Mouse (Mus musculus) limb, embryonic 12.5 days (tissue): ENCODE measurements around the gene Med11. TPM values are rescaled to one million over a fixed set of nuclear protein-coding genes. Genes with fewer than 3 reads are reported as not detected.

Source experiments
- microRNA-seq: library from miRNA; unstranded; fragments of <30 nt; microRNA quantifications from one replicate; pipeline ENCODE4, GENCODE M21; 2017
- polyA plus RNA-seq: library from polyadenylated mRNA; unstranded; fragments of >200 nt; fragmentation: Nextera tagmentation; extraction: Ambion mirVana; gene quantifications from 2 replicates; pipeline ENCODE4 v1.2.1, GENCODE M21; 2016

Med11 gene
- polyA plus RNA-seq, 1 experiment from 2014 or later, result 44.0 TPM

Small RNAs within 50 kb of the gene (microRNA-seq; reads per million reads assigned to microRNA genes)
- gene Mir7115, result not detected

Other genes with a start within 250 kb of the Med11 start
- 1.5 and 1.8 TPM in 2 replicates for gene Slc16a11, start 239.2 kb upstream of the Med11 start, polyA plus RNA-seq
- gene Slc16a13, start 230.9 kb upstream of the Med11 start, polyA plus RNA-seq, result 16.1 and 18.5 TPM in 2 replicates
- 7.1 and 8.2 TPM in 2 replicates for gene Bcl6b, start 222.1 kb upstream of the Med11 start, polyA plus RNA-seq
- gene 0610010K14Rik, start 214.0 kb upstream of the Med11 start, polyA plus RNA-seq, result 215 and 222 TPM in 2 replicates
- 9.9 and 10.4 TPM in 2 replicates for gene Gm21988, start 212.1 kb upstream of the Med11 start, polyA plus RNA-seq
- 117 and 118 TPM in 2 replicates for gene Rnasek, start 212.1 kb upstream of the Med11 start, polyA plus RNA-seq
- gene Alox12, start 196.6 kb upstream of the Med11 start, polyA plus RNA-seq, result 2.8 and 3.5 TPM in 2 replicates
- gene Alox12e, start 129.3 kb upstream of the Med11 start, polyA plus RNA-seq, result not detected in 2 replicates
- 0.09 TPM in 1 of 2 replicates, not detected in the other for gene Alox15, start 99.9 kb upstream of the Med11 start, polyA plus RNA-seq
- gene Pelp1, start 41.9 kb upstream of the Med11 start, polyA plus RNA-seq, result 44.7 and 53.5 TPM in 2 replicates
- 18.8 and 19.5 TPM in 2 replicates for gene Arrb2, start 19.3 kb upstream of the Med11 start, polyA plus RNA-seq
- 0.40 and 0.58 TPM in 2 replicates for gene Zmynd15, start 7.5 kb downstream of the Med11 start, polyA plus RNA-seq
- 1.1 and 1.9 TPM in 2 replicates for gene Cxcl16, start 8.1 kb downstream of the Med11 start, polyA plus RNA-seq
- gene Tm4sf5, start 53.3 kb downstream of the Med11 start, polyA plus RNA-seq, result 0.36 and 1.4 TPM in 2 replicates
- gene Vmo1, start 62.7 kb downstream of the Med11 start, polyA plus RNA-seq, result 0.66 TPM in 1 of 2 replicates, not detected in the other
- gene Gltpd2, start 67.3 kb downstream of the Med11 start, polyA plus RNA-seq, result 0.37 and 0.68 TPM in 2 replicates
- 857 and 867 TPM in 2 replicates for gene Psmb6, start 73.4 kb downstream of the Med11 start, polyA plus RNA-seq
- not detected in 2 replicates for gene Gm40193, start 81.0 kb downstream of the Med11 start, polyA plus RNA-seq
- gene Pld2, start 88.1 kb downstream of the Med11 start, polyA plus RNA-seq, result 4.4 and 4.5 TPM in 2 replicates
- 17.6 and 18.4 TPM in 2 replicates for gene Mink1, start 111.0 kb downstream of the Med11 start, polyA plus RNA-seq
- gene 4930544D05Rik, start 163.9 kb downstream of the Med11 start, polyA plus RNA-seq, result not detected in 2 replicates
- gene Chrne, start 167.3 kb downstream of the Med11 start, polyA plus RNA-seq, result not detected in 2 replicates
- 0.22 and 0.31 TPM in 2 replicates for gene Gp1ba, start 187.2 kb downstream of the Med11 start, polyA plus RNA-seq
- 95.8 and 104 TPM in 2 replicates for gene Rnf167, start 195.3 kb downstream of the Med11 start, polyA plus RNA-seq
- gene Slc25a11, start 195.6 kb downstream of the Med11 start, polyA plus RNA-seq, result 161 and 163 TPM in 2 replicates
- 1,494 and 1,514 TPM in 2 replicates for gene Pfn1, start 202.7 kb downstream of the Med11 start, polyA plus RNA-seq
- gene Eno3, start 205.3 kb downstream of the Med11 start, polyA plus RNA-seq, result 34.2 and 38.2 TPM in 2 replicates
- 151 TPM in 2 replicates for gene Spag7, start 217.5 kb downstream of the Med11 start, polyA plus RNA-seq
- 9.9 and 12.8 TPM in 2 replicates for gene Camta2, start 236.2 kb downstream of the Med11 start, polyA plus RNA-seq
- gene Inca1, start 248.2 kb downstream of the Med11 start, polyA plus RNA-seq, result 1.0 and 1.4 TPM in 2 replicates
- 3.3 and 3.6 TPM in 2 replicates for gene Kif1c, start 248.6 kb downstream of the Med11 start, polyA plus RNA-seq